Mouse (Mus musculus) E14TG2a.4 (cell line): Measurements from ENCODE around the gene Twf2.

Experiments used
- H3K27me3 ChIP-seq: 2 replicates; pipeline ENCODE4 v1.6.1; 2014; ENCODE audit warnings: low read length, control low read depth; ENCODE audit not compliant: insufficient read depth
- H3K36me3 ChIP-seq: 2 replicates; pipeline ENCODE4 v1.6.1; 2014; ENCODE audit warnings: low read length, control low read depth; ENCODE audit not compliant: insufficient read depth
- H3K4me1 ChIP-seq: replicated peaks from 2 replicates; pipeline ENCODE4 v1.6.1; 2014; ENCODE audit warnings: low read depth, low read length, control low read depth
- H3K4me3 ChIP-seq: replicated peaks from 2 replicates; pipeline ENCODE4 v1.5.1; 2014; ENCODE audit warnings: mild to moderate bottlenecking, low read length
- H3K9me3 ChIP-seq: 2 replicates; pipeline ENCODE4 v1.6.1; 2014; ENCODE audit warnings: low read length, control low read depth
- CTCF ChIP-seq: conservative IDR thresholded peaks from 2 replicates; pipeline ENCODE4 v1.5.1; 2014; ENCODE audit warnings: low read length
- NANOG ChIP-seq: IDR thresholded peaks from 2 replicates; pipeline ENCODE4 v1.6.1; 2014; ENCODE audit warnings: borderline replicate concordance, low read length, mixed read lengths
- POU5F1 ChIP-seq: IDR thresholded peaks from 2 replicates; pipeline ENCODE4 v1.6.1; 2014; ENCODE audit warnings: low read length, borderline replicate concordance

Gene Twf2

GRCm38 (mm10) chr9:106202819-106203636 lies at the start of gene Twf2:
TSS of gene Twf2 (plus strand) at chr9:106203108.
- H3K27me3 ChIP-seq = no peaks in the 10 kb centered on the region
- peaks cover 38% of the 10 kb centered on the region for H3K36me3 ChIP-seq
- TF ChIP-seq CTCF = no peak
- no peak for TF ChIP-seq NANOG
- no peak for TF ChIP-seq POU5F1
- H3K4me3 ChIP-seq = peak within 1 kb of the TSS; percentile 92
- no peaks in the 10 kb centered on the region for H3K9me3 ChIP-seq
- H3K4me1 ChIP-seq = peaks cover 78% of the 10 kb centered on the region

GRCm38 (mm10) chr9:106154106-106154505 lies 48.8 kb upstream of the Twf2 start:
- Histone ChIP-seq H3K4me1 (peaks cover 47% of the 10 kb centered on the region), H3K36me3 (peaks cover 15% of the 10 kb centered on the region), H3K4me3 (no peak overlapping the region), H3K27me3 (peaks cover 21% of the 10 kb centered on the region), H3K9me3 (no peaks in the 10 kb centered on the region)
- TF ChIP-seq NANOG (no peak), CTCF (no peak), POU5F1 (no peak)

- no peaks in the 10 kb centered on the region for H3K27me3 ChIP-seq
These were observed 46.5 kb upstream of the Twf2 start for GRCm38 (mm10) chr9:106156419-106156818.

GRCm38 (mm10) chr9:106156921-106157622 lies 45.8 kb upstream of the Twf2 start:
- H3K4me3 ChIP-seq = no peak overlapping the region; the same call in none of the 2 replicates
- TF ChIP-seq POU5F1 = no peak
- no peak; the same call in 1 of the 2 replicates for TF ChIP-seq CTCF
- TF ChIP-seq NANOG = no peak
- no peaks in the 10 kb centered on the region for H3K9me3 ChIP-seq
- H3K36me3 ChIP-seq = peaks cover 15% of the 10 kb centered on the region
- no peaks in the 10 kb centered on the region for H3K27me3 ChIP-seq
- peaks cover 49% of the 10 kb centered on the region for H3K4me1 ChIP-seq

More at GRCm38 (mm10) chr9:106156419-106156818, 46.5 kb upstream of the Twf2 start:
- H3K4me1 ChIP-seq = peaks cover 49% of the 10 kb centered on the region
- H3K4me3 ChIP-seq = no peak overlapping the region
- TF ChIP-seq CTCF (peak; percentile 79), POU5F1 (no peak), NANOG (no peak)
- H3K9me3 ChIP-seq = no peaks in the 10 kb centered on the region
- H3K36me3 ChIP-seq = peaks cover 15% of the 10 kb centered on the region

GRCm38 (mm10) chr9:106157623-106157925 lies 45.3 kb upstream of the Twf2 start:
- Histone ChIP-seq H3K36me3 (peaks cover 15% of the 10 kb centered on the region), H3K27me3 (no peaks in the 10 kb centered on the region), H3K4me1 (peaks cover 49% of the 10 kb centered on the region), H3K9me3 (no peaks in the 10 kb centered on the region), H3K4me3 (peak overlapping the region; percentile 23; the same call in 1 of the 2 replicates)
- TF ChIP-seq CTCF = no peak
- TF ChIP-seq POU5F1 = no peak
- no peak for TF ChIP-seq NANOG

- peak within 1 kb of the TSS; percentile 82 for H3K4me3 ChIP-seq
- H3K9me3 ChIP-seq = no peaks in the 10 kb centered on the region
- H3K27me3 ChIP-seq = no peaks in the 10 kb centered on the region
- H3K36me3 ChIP-seq = peaks cover 15% of the 10 kb centered on the region
- TF ChIP-seq NANOG (no peak), POU5F1 (no peak), CTCF (no peak)
- H3K4me1 ChIP-seq = peaks cover 49% of the 10 kb centered on the region
These were observed 44.8 kb upstream of the Twf2 start, which contains the start of gene Glyctk for GRCm38 (mm10) chr9:106158037-106158491. TSS of gene Glyctk (minus strand) at chr9:106158138.

- Histone ChIP-seq H3K9me3 (no peaks in the 10 kb centered on the region), H3K4me1 (peaks cover 56% of the 10 kb centered on the region), H3K36me3 (peaks cover 15% of the 10 kb centered on the region), H3K4me3 (peak overlapping the region; percentile 82), H3K27me3 (no peaks in the 10 kb centered on the region)
- TF ChIP-seq POU5F1 (no peak), CTCF (no peak), NANOG (no peak)
These were observed 43.7 kb upstream of the Twf2 start for GRCm38 (mm10) chr9:106159237-106159636.

GRCm38 (mm10) chr9:106159784-106160301 lies 43.1 kb upstream of the Twf2 start:
- no peaks in the 10 kb centered on the region for H3K9me3 ChIP-seq
- no peaks in the 10 kb centered on the region for H3K27me3 ChIP-seq
- H3K4me3 ChIP-seq = peak overlapping the region; percentile 82
- peaks cover 13% of the 10 kb centered on the region for H3K36me3 ChIP-seq
- TF ChIP-seq CTCF (no peak), POU5F1 (no peak), NANOG (no peak)
- H3K4me1 ChIP-seq = peaks cover 58% of the 10 kb centered on the region
